Mouse (Mus musculus): ENCODE data around the gene Ralgps2.

Ralgps2 gene

GRCm38 (mm10) chr1:156854558-156854957, 84.9 kb downstream of the Ralgps2 start:
- Histone ChIP-seq H3K27me3 (ENCODE audit: insufficient read depth, low read length) (no peaks in the 10 kb centered on the region), H3K4me1 (replicated peaks; ENCODE audit: low read depth, low read length) (no peaks in the 10 kb centered on the region), H3K36me3 (ENCODE audit: insufficient read depth, low read length) (peaks cover 11% of the 10 kb centered on the region; the same call in 1 of the 2 replicates), H3K9me3 (ENCODE audit: low read length) (no peaks in the 10 kb centered on the region), H3K4me3 (replicated peaks; ENCODE audit: low read length) (no peak overlapping the region)
- TF ChIP-seq POU5F1 (IDR thresholded peaks at IDR 0.05; ENCODE audit: borderline replicate concordance, low read length) (no peak), NANOG (IDR thresholded peaks at IDR 0.05; ENCODE audit: borderline replicate concordance, low read length) (no peak), CTCF (conservative IDR thresholded peaks at IDR 0.05; ENCODE audit: low read length) (no peak)

DNA sequence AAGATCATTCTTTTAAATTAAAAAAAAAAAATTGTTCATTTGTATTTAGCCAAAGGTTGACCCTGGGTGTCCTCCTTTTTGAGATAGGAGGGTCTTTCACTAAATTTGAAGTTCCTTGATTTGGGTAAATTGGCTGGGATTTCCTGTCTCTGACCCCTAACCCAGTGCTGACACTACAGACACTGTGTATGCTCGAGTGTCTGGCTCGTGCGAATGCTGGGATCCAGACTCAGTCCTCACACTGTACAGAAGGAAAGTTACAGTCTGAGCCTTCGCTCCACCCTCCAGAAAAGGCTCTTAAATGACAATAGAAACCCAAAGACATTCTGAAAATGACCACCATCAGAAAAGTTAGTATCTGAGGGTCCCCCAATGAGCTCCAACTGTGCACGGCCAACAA, 86.6 kb downstream of the Ralgps2 start:
- H3K27me3 ChIP-seq (ENCODE audit: insufficient read depth, low read length) = no peaks in the 10 kb centered on the region
- peaks cover 11% of the 10 kb centered on the region; the same call in 1 of the 2 replicates for H3K36me3 ChIP-seq (ENCODE audit: insufficient read depth, low read length)
- H3K4me1 ChIP-seq (replicated peaks; ENCODE audit: low read depth, low read length) = no peaks in the 10 kb centered on the region
- H3K9me3 ChIP-seq (ENCODE audit: low read length) = no peaks in the 10 kb centered on the region
- no peak for TF ChIP-seq NANOG (IDR thresholded peaks at IDR 0.05; ENCODE audit: borderline replicate concordance, low read length)
- no peak for TF ChIP-seq CTCF (conservative IDR thresholded peaks at IDR 0.05; ENCODE audit: low read length)
- no peak for TF ChIP-seq POU5F1 (IDR thresholded peaks at IDR 0.05; ENCODE audit: borderline replicate concordance, low read length)
- no peak overlapping the region for H3K4me3 ChIP-seq (replicated peaks; ENCODE audit: low read length)

GRCm38 (mm10) chr1:156852409-156852808, 87.0 kb downstream of the Ralgps2 start:
- Histone ChIP-seq H3K4me3 (replicated peaks; ENCODE audit: low read length) (no peak overlapping the region), H3K27me3 (ENCODE audit: insufficient read depth, low read length) (no peaks in the 10 kb centered on the region), H3K36me3 (ENCODE audit: insufficient read depth, low read length) (peaks cover 11% of the 10 kb centered on the region; the same call in 1 of the 2 replicates), H3K4me1 (replicated peaks; ENCODE audit: low read depth, low read length) (0 out of 2 replicates have a peak, but pooled peaks cover under 1% of the 10 kb centered on the region), H3K9me3 (ENCODE audit: low read length) (no peaks in the 10 kb centered on the region)
- TF ChIP-seq CTCF (conservative IDR thresholded peaks at IDR 0.05; ENCODE audit: low read length) = no peak
- no peak for TF ChIP-seq POU5F1 (IDR thresholded peaks at IDR 0.05; ENCODE audit: borderline replicate concordance, low read length)
- TF ChIP-seq NANOG (IDR thresholded peaks at IDR 0.05; ENCODE audit: borderline replicate concordance, low read length) = no peak

- H3K4me3 ChIP-seq (replicated peaks; ENCODE audit: low read length) = no peak overlapping the region
- TF ChIP-seq NANOG (IDR thresholded peaks at IDR 0.05; ENCODE audit: borderline replicate concordance, low read length) (no peak), POU5F1 (IDR thresholded peaks at IDR 0.05; ENCODE audit: borderline replicate concordance, low read length) (no peak), CTCF (conservative IDR thresholded peaks at IDR 0.05; ENCODE audit: low read length) (no peak)
- no peaks in the 10 kb centered on the region for H3K9me3 ChIP-seq (ENCODE audit: low read length)
- H3K36me3 ChIP-seq (ENCODE audit: insufficient read depth, low read length) = peaks cover 18% of the 10 kb centered on the region
- H3K27me3 ChIP-seq (ENCODE audit: insufficient read depth, low read length) = no peaks in the 10 kb centered on the region
- H3K4me1 ChIP-seq (replicated peaks; ENCODE audit: low read depth, low read length) = peaks cover 23% of the 10 kb centered on the region
Observed at GRCm38 (mm10) chr1:156847098-156847497, 92.3 kb downstream of the Ralgps2 start.

GRCm38 (mm10) chr1:156841625-156842339, 97.6 kb downstream of the Ralgps2 start:
- Histone ChIP-seq H3K9me3 (ENCODE audit: low read length) (no peaks in the 10 kb centered on the region), H3K4me3 (replicated peaks; ENCODE audit: low read length) (no peak overlapping the region), H3K27me3 (ENCODE audit: insufficient read depth, low read length) (no peaks in the 10 kb centered on the region), H3K36me3 (ENCODE audit: insufficient read depth, low read length) (peaks cover 19% of the 10 kb centered on the region), H3K4me1 (replicated peaks; ENCODE audit: low read depth, low read length) (peaks cover 22% of the 10 kb centered on the region)
- TF ChIP-seq NANOG (IDR thresholded peaks at IDR 0.05; ENCODE audit: borderline replicate concordance, low read length) = no peak
- TF ChIP-seq CTCF (conservative IDR thresholded peaks at IDR 0.05; ENCODE audit: low read length) = no peak
- no peak for TF ChIP-seq POU5F1 (IDR thresholded peaks at IDR 0.05; ENCODE audit: borderline replicate concordance, low read length)

DNA sequence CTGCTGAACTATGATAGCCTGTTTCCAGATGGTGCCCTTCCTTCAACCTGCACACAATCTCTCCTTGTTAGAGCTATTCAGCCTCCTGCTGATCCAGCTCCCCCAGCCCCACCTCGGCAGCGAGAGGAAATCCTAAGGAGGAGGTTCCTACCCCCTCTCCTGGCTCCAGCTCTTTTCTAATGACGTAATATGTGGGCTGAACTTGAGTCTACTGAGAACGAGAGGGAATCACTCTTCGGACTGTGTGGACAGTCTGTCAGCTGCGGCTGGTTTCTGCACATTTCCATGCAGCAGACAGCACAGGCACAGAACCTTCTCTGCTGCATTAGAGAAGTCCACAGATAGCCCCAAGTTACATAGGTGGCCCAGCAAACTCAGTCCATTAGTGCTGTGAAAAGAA, 100.7 kb downstream of the Ralgps2 start:
- TF ChIP-seq POU5F1 (IDR thresholded peaks at IDR 0.05; ENCODE audit: borderline replicate concordance, low read length) (no peak), NANOG (IDR thresholded peaks at IDR 0.05; ENCODE audit: borderline replicate concordance, low read length) (no peak), CTCF (conservative IDR thresholded peaks at IDR 0.05; ENCODE audit: low read length) (no peak)
- H3K4me1 ChIP-seq (replicated peaks; ENCODE audit: low read depth, low read length) = peaks cover 15% of the 10 kb centered on the region
- H3K36me3 ChIP-seq (ENCODE audit: insufficient read depth, low read length) = 0 out of 2 replicates have a peak, but pooled peaks cover 8% of the 10 kb centered on the region
- no peaks in the 10 kb centered on the region for H3K9me3 ChIP-seq (ENCODE audit: low read length)
- H3K4me3 ChIP-seq (replicated peaks; ENCODE audit: low read length) = no peak overlapping the region
- no peaks in the 10 kb centered on the region for H3K27me3 ChIP-seq (ENCODE audit: insufficient read depth, low read length)

DNA sequence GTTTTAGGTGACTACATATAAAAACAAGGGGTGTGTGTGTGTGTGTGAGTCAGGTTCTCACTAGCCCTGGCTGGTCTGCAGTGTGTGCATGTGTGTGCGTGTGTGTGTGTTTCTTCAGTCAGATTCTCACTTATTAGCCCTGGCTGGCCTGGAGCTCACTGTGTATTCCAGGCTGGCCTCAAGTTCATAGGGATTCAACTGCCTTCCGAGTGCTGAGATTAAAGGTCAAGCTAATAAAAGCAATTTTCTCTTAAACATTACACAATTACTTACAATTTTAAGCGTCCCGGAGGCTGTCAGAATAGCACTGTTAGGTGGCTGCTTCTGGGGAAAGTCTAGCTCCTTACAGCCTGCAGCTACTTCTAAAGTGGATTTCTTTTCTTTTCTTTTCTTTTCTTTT, 101.2 kb downstream of the Ralgps2 start, which contains the start of gene Angptl1:
Gene Angptl1, plus strand, starts transcription at position 386 of the 400 bp plus-strand sequence.
- Histone ChIP-seq H3K36me3 (ENCODE audit: insufficient read depth, low read length) (0 out of 2 replicates have a peak, but pooled peaks cover 8% of the 10 kb centered on the region), H3K4me1 (replicated peaks; ENCODE audit: low read depth, low read length) (peaks cover 11% of the 10 kb centered on the region), H3K27me3 (ENCODE audit: insufficient read depth, low read length) (no peaks in the 10 kb centered on the region), H3K4me3 (replicated peaks; ENCODE audit: low read length) (no peak within 1 kb of the TSS), H3K9me3 (ENCODE audit: low read length) (no peaks in the 10 kb centered on the region)
- no peak for TF ChIP-seq CTCF (conservative IDR thresholded peaks at IDR 0.05; ENCODE audit: low read length)
- TF ChIP-seq NANOG (IDR thresholded peaks at IDR 0.05; ENCODE audit: borderline replicate concordance, low read length) = no peak
- no peak for TF ChIP-seq POU5F1 (IDR thresholded peaks at IDR 0.05; ENCODE audit: borderline replicate concordance, low read length)

DNA sequence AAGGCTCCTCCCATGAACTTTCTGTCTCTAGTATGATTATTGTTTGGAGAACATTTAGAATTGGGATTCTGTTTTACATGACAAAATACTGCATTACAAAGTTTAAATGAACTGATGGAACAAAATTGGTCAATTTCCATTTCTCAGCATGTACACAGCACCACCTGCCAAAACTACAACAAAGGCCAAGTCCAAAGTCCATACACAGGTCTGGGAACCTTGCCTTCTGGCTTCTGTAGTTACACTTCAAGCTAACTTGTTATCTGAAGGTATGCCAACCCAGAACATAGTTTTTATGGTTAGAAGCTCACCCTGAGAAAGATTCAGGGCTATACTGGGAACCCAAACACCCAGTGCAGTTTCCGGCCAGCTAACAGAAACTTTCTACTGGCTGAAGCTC, 120.2 kb downstream of the Ralgps2 start:
- H3K9me3 ChIP-seq (ENCODE audit: low read length) = no peaks in the 10 kb centered on the region
- no peak for TF ChIP-seq NANOG (IDR thresholded peaks at IDR 0.05; ENCODE audit: borderline replicate concordance, low read length)
- no peak for TF ChIP-seq CTCF (conservative IDR thresholded peaks at IDR 0.05; ENCODE audit: low read length)
- TF ChIP-seq POU5F1 (IDR thresholded peaks at IDR 0.05; ENCODE audit: borderline replicate concordance, low read length) = no peak
- H3K27me3 ChIP-seq (ENCODE audit: insufficient read depth, low read length) = no peaks in the 10 kb centered on the region
- H3K36me3 ChIP-seq (ENCODE audit: insufficient read depth, low read length) = peaks cover 48% of the 10 kb centered on the region
- H3K4me3 ChIP-seq (replicated peaks; ENCODE audit: low read length) = no peak overlapping the region
- H3K4me1 ChIP-seq (replicated peaks; ENCODE audit: low read depth, low read length) = no peaks in the 10 kb centered on the region
